Mouse (Mus musculus) ES-Bruce4 (cell line): Measurements from ENCODE around the gene Enah.

Experiments used
- CTCF ChIP-seq: IDR thresholded peaks from one replicate; pipeline ENCODE4 v1.8.1; 2011; ENCODE audit warnings: low read depth, low read length
- EP300 ChIP-seq: IDR thresholded peaks from 2 replicates; pipeline ENCODE4 v1.6.1; 2011; ENCODE audit warnings: low read depth, low read length; ENCODE audit not compliant: insufficient read depth
- POLR2A ChIP-seq: IDR thresholded peaks from one replicate; pipeline ENCODE4 v1.8.1; 2011; ENCODE audit warnings: low read length; ENCODE audit not compliant: insufficient read depth

DNA sequence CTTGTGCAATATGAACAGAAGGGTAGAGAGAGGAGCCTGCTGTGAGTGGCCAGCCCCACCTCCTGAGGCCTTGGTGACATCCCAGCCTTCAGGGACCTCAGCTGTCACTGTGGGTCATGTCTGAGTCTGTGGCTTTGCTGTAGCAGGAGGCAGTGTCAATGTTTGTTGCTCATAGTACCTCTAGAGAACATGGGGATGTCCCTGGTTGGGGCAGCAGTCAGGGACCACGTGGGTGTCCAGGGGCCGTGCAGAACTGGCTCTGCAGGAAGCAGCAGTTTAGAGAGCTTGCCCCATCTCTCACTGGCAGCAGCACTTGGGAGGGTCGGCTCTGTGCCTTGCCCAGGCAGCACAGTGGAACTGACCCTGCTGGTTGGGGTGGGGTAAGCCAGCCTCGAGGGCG, 142.7 kb downstream of the Enah start:
- TF ChIP-seq CTCF (no peak), POLR2A (no peak), EP300 (no peak)
